8 mouse cellular contexts compared by ENCODE assay signal in the genomic region with DNA sequence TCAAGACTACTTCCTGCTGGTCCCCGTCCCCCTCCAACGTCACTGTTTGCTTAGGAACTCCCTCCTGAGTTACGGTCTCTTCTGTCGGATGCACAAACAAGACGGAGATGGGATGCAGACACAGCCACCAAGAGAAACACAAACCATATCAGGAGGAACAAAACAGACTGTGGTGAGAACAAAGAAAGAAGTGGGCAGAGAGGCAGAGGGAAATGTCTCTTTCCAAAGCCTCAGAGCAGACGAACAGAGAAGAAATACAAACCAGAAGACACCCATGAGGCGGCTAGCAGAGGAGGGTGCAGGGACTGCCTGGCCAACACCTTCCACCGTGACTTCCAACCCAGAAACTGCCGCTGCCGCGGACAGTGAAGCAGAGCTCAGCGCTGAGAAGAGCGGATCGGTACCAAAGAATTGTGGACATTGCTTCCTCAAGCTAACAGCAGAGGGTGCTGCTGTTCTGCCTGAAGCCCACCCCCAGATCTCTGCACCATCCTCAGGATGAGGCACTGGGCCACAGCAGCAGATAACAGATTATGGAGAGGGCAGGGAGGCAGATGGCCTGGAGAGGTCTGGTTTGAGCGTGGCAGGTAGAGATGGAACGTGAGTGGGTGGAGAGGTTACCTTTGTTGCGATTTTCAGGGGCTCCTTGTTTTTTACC. TPM values are rescaled to one million over a fixed set of nuclear protein-coding genes. Genes with fewer than 3 reads are reported as not detected.
A peak's percentile ranks its signal among the peaks of the same experiment; 100 is the strongest.
DNase-seq lines count a peak whose midpoint lies in the region; ATAC-seq lines count a peak whose summit lies in the region.

No protein-coding gene starts in this region.

- H3K27me3 ChIP-seq in intestine, embryonic 14.5 days (replicated peaks; ENCODE audit: control insufficient read depth, insufficient read depth, low read length): no peaks in the 10 kb centered on the region

- intact Hi-C loops in left cerebral cortex, postnatal 14 days (cut with DNase I): loop anchor here (1.0 to 5.0 kb wide), 3 partner anchors 61 to 311 kb away; no protein-coding TSS in a partner anchor

- peak overlapping the region; percentile 44 for H3K4me2 ChIP-seq in intestine, embryonic 14.5 days (ENCODE audit: low read length)

- no peak overlapping the region for H3K27ac ChIP-seq in intestine, embryonic 14.5 days (ENCODE audit: low read depth)

- peaks cover 5% of the 10 kb centered on the region for H3K4me1 ChIP-seq in intestine, embryonic 14.5 days (replicated peaks; ENCODE audit: control insufficient read depth, insufficient read depth, low read length)

- peaks cover 33% of the 10 kb centered on the region for H3K36me3 ChIP-seq in intestine, embryonic 14.5 days (ENCODE audit: control insufficient read depth, insufficient read depth, low read length)

- peak overlapping the region; percentile 5; the same call in 1 of the 2 replicates for H3K9ac ChIP-seq in intestine, embryonic 14.5 days (ENCODE audit: low read length)

- no peaks in the 10 kb centered on the region for H3K9me3 ChIP-seq in intestine, embryonic 14.5 days (ENCODE audit: control insufficient read depth, low read length)

- DNase-seq in urinary bladder, postnatal 14 days (ENCODE audit: low spot score): peak; percentile 62
- no peak for DNase-seq in urinary bladder, adult 2 months (ENCODE audit: low spot score)
- peak; percentile 88 for DNase-seq in embryo, embryonic 11 days
- DNase-seq in gastrocnemius, postnatal 4 days (ENCODE audit: low spot score in 2 of 2): peak; percentile 26 to 67
- peak; percentile 78 for DNase-seq in intestine, embryonic 14.5 days (ENCODE audit: low spot score)
- peak; percentile 82 to 85 for DNase-seq in left cerebral cortex, postnatal 14 days (ENCODE audit: low spot score in 2 of 2)
- peak; percentile 32 for DNase-seq in skeletal muscle tissue, adult 2 months (ENCODE audit: low read depth, low spot score)

- 9% methylated on average over 17 of the region's 17 CpGs for WGBS in intestine, embryonic 14.5 days

- H3K4me3 ChIP-seq in intestine, embryonic 14.5 days (ENCODE audit: low read depth, low read length): peak overlapping the region; percentile 28

- peak; percentile 88 for ATAC-seq in intestine, embryonic 14.5 days (replicated peaks; ENCODE audit: low FRiP score, low TSS enrichment, low read depth)
- ATAC-seq in megakaryocyte-erythroid progenitor cell, adult 5-6 weeks (replicated peaks; ENCODE audit: low FRiP score, low TSS enrichment, poor library complexity, severe bottlenecking): peak; percentile 68

RNA-seq across cellular contexts. Expression of a gene that starts 46.2 kb away (rescaled TPM):
- polyA plus RNA-seq in urinary bladder, adult 2 months (2012; rRNA removed): 2.4 and 4.1 TPM in 2 replicates
- under 1 TPM; 0.34 to 0.56 TPM for total RNA-seq in gastrocnemius, postnatal 4 days (2021)
- 0.45 and 0.89 TPM in 2 replicates for polyA plus RNA-seq in intestine, embryonic 14.5 days (2014; fragmentation: Nextera tagmentation; extraction: Ambion mirVana)
- total RNA-seq in left cerebral cortex, postnatal 14 days (2021): under 1 TPM; 0.23 to 0.53 TPM
- 0.30 and 2.0 TPM in 2 replicates for total RNA-seq in megakaryocyte-erythroid progenitor cell, adult 5-6 weeks (2014; fragmentation: Nextera tagmentation)
- total RNA-seq in megakaryocyte-erythroid progenitor cell, adult 5-6 weeks (2017): 3.7 TPM in 1 of 2 replicates, not detected in the other
